ENCODE assay signal across 8 mouse cellular contexts in the genomic region with DNA sequence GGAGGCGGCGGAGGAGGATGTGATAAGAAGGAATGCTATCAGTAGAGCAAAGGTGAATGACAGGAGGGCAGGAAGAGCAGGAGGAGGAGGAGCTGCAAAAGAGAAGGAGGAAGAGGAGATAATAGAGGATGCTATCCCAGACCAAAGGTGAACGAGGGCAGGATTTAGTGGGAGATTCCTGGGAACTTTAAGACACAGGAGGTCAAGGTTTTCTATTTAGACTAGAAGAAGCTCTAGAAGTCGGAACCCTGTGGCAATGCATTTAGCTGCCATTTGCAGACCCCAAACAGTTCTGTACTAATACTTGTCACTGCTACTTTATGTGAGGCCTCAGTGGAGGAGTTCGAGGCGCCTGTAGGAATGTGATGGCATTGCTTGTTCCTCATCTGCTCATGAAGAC. TPM values are rescaled to one million over a fixed set of nuclear protein-coding genes. Genes with fewer than 3 reads are reported as not detected.
DNase-seq lines count a peak whose midpoint lies in the region; ATAC-seq lines count a peak whose summit lies in the region.

Gene Emb (plus strand): TSS at position 301 of the 400 bp plus-strand sequence.

- no peaks in the 10 kb centered on the region for H3K9me3 ChIP-seq in kidney, embryonic 14.5 days (ENCODE audit: control insufficient read depth, low read length)
- no peaks in the 10 kb centered on the region for H3K9me3 ChIP-seq in neural tube, embryonic 14.5 days (ENCODE audit: control insufficient read depth, low read length)

- H3K36me3 ChIP-seq in kidney, embryonic 14.5 days (ENCODE audit: control insufficient read depth, insufficient read depth, low read length) = no peaks in the 10 kb centered on the region
- H3K36me3 ChIP-seq in neural tube, embryonic 14.5 days (ENCODE audit: control insufficient read depth, insufficient read depth, low read length) = no peaks in the 10 kb centered on the region

- no peak for DNase-seq in kidney, postnatal 14 days
- no peak for DNase-seq in adrenal gland, postnatal 36 days
- DNase-seq in gastrocnemius, postnatal 25 days = no peak
- no peak for DNase-seq in left cerebral cortex, postnatal 36 days (ENCODE audit: low spot score in 2 of 2)
- no peak for DNase-seq in embryo, embryonic 9.5 days (ENCODE audit: extremely low spot score)
- DNase-seq in retina, embryonic 14.5 days (ENCODE audit: low spot score) = no peak

- ATAC-seq in kidney, embryonic 14.5 days (ENCODE audit: low FRiP score, low TSS enrichment) = no peak
- no peak for ATAC-seq in neural tube, embryonic 14.5 days (ENCODE audit: low read depth)

- no peaks in the 10 kb centered on the region for H3K27me3 ChIP-seq in kidney, embryonic 14.5 days (ENCODE audit: control insufficient read depth, insufficient read depth, low read length)
- H3K27me3 ChIP-seq in neural tube, embryonic 14.5 days (ENCODE audit: control insufficient read depth, insufficient read depth, low read length) = no peaks in the 10 kb centered on the region

- WGBS in kidney, embryonic 14.5 days = 70% methylated on average over 6 of the region's 6 CpGs
- 77% methylated on average over 6 of the region's 6 CpGs for WGBS in neural tube, embryonic 14.5 days

- H3K27ac ChIP-seq in kidney, embryonic 14.5 days (ENCODE audit: low read depth, low read length) = no peak within 1 kb of the TSS
- no peak within 1 kb of the TSS for H3K27ac ChIP-seq in neural tube, embryonic 14.5 days (ENCODE audit: low read depth, low read length)

- no peak within 1 kb of the TSS for H3K9ac ChIP-seq in kidney, embryonic 14.5 days (ENCODE audit: low read depth, low read length)
- no peak within 1 kb of the TSS for H3K9ac ChIP-seq in neural tube, embryonic 14.5 days (replicated peaks; ENCODE audit: low read depth, low read length)

- intact Hi-C loops in left cerebral cortex, postnatal 36 days (cut with DNase I) = no loop called here

- H3K4me3 ChIP-seq in kidney, embryonic 14.5 days (ENCODE audit: low read length) = no peak within 1 kb of the TSS
- no peak within 1 kb of the TSS for H3K4me3 ChIP-seq in neural tube, embryonic 14.5 days (ENCODE audit: low read depth, low read length)

- no peaks in the 10 kb centered on the region for H3K4me1 ChIP-seq in kidney, embryonic 14.5 days (ENCODE audit: control insufficient read depth, insufficient read depth, low read length)
- no peaks in the 10 kb centered on the region for H3K4me1 ChIP-seq in neural tube, embryonic 14.5 days (ENCODE audit: control insufficient read depth, insufficient read depth, low read length)

- H3K4me2 ChIP-seq in kidney, embryonic 14.5 days (replicated peaks; ENCODE audit: low read depth, low read length) = no peak within 1 kb of the TSS
- H3K4me2 ChIP-seq in neural tube, embryonic 14.5 days (ENCODE audit: low read depth, low read length) = no peak within 1 kb of the TSS

RNA-seq across cellular contexts. Expression of gene Emb, which starts in this region (rescaled TPM):
- polyA plus RNA-seq in kidney, embryonic 14.5 days (2014; fragmentation: Nextera tagmentation; extraction: Ambion mirVana) = 34.9 and 47.3 TPM in 2 replicates
- 10 to 100 TPM; 16.9 to 84.2 TPM for total RNA-seq in adrenal gland, postnatal 36 days (2021)
- total RNA-seq in gastrocnemius, postnatal 25 days (2021) = 10 to 100 TPM; 10.1 to 10.5 TPM
- 10 to 100 TPM; 30.9 to 31.6 TPM for total RNA-seq in left cerebral cortex, postnatal 36 days (2021)
- polyA plus RNA-seq in neural tube, embryonic 14.5 days (2014; fragmentation: Nextera tagmentation; extraction: Ambion mirVana) = 10.1 and 15.2 TPM in 2 replicates
